Mouse (Mus musculus): ENCODE results near the gene Ptprg.

Ptprg gene

DNA sequence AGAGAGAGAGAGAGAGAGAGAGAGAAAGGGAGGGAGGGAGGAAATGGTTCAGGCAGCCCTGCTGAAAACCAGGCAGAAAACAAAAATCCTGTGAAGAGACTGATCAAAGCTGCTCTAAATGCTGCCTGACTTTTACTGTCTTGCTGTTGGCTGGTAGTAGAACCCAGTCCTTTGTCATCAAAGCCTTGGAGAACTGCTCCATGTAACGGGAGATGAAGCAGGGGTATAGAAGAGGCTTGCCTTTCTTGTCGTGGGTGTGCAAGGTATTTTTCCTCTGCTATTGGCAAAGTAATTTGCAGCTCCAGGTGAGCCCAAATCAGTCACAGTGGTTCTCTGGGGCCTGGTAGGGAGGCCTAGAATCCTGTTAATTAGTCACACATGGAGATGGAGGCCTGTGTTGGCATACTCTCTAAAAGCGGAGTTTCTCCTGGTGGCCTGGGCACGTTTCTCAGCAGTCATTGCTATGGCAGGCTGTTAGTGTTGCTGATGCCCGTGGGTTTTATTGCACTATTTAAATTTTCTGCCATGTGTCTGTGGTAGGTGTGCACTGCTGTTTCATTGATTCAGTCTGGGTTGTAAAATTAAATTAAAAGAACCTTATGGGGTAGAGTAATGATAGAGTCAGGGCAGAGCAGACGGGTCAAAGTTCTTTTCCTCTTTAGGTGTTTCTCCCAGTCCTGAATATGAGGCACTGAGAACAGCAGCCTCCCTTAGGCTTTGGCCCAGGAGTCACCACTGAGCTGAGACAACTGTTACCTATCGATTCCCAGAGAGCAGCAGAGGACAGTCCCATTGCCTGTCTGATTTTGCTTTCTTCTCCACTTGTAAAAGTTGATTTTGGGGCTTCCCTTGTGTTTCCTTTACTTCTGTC, 269.7 kb downstream of the Ptprg start:
- peak; percentile 72 for DNase-seq (ENCODE audit: low read depth, low spot score)

DNA sequence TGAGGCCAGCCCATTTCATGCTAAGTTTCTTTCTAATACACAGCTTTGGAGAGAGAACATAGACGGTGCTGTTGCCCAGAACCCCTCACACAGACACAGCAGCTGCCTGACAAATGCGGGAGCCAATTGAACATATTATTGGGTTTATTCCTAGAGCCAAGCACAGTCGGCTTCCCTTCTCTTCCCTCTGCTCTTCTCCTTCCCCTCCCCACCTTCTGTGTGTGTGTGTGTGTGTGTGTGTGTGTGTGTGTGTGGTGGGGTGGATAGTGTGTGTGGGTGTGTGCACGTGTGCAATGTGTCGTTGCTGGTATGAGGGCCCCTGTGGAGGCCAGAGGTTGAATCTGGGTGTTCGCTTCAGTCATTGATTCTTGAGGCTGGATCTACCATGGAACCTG, 270.4 kb downstream of the Ptprg start:
- no peak for DNase-seq (ENCODE audit: low read depth, low spot score)

DNA sequence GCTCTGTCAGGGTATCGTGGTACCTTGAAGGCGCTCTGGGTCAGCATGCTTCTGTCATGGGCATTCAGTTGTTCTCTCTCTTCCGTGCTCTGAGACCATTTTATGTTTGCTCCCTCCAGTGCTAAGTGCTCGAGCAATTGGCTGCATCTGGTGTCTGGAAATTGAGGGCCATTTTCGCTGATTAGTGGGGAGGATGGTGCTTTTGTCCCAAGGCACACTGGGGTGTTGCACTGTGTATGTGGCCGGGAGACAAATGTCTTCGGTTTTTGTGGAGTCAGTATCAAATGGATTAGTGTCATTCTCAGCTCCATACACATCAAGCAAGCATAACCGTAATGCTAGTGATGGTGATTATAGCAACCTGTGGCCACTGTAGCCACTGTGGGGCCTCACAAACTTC, 271.6 kb downstream of the Ptprg start:
- DNase-seq (ENCODE audit: low read depth, low spot score) = no peak

DNA sequence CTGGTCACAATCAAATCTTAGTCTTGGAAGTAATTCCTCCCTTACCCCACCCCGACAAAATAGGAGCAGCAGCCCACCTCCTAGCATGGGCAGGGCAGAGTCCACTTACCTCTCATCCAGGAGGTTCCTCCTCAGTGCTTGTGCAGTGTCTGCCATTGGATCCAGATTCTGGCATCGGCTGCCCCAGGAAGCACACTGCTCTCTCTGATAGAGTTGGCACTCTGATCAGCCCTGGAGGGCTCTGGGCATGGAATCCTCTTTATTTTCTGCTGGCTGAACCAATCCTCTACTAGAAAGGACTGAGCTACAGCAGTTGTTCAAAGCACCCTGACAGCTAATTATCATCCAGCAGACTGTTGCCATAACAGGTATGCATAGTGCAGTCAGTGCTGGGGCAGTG, 272.2 kb downstream of the Ptprg start:
- DNase-seq (ENCODE audit: low read depth, low spot score) = no peak

DNA sequence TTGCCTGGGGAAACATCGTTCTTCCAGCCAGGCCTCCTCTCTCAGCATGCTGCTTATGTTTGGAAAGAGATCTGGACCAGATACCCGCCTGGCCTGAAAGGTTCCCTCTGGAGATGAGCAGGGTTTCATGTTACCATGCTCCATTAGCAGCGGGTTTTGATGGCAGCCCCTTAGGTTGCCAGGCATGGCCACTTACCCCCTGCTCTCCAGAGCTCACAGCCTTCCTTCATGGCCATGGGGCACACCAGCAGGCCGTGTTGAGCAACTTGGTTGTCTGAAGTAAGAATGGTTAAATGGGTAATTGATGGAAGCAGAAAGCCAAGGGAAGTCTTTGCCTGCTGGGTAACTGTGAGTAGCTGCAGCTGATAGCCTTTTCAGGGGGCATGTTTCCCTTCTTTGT, 274.8 kb downstream of the Ptprg start:
- no peak for DNase-seq (ENCODE audit: low read depth, low spot score)

DNA sequence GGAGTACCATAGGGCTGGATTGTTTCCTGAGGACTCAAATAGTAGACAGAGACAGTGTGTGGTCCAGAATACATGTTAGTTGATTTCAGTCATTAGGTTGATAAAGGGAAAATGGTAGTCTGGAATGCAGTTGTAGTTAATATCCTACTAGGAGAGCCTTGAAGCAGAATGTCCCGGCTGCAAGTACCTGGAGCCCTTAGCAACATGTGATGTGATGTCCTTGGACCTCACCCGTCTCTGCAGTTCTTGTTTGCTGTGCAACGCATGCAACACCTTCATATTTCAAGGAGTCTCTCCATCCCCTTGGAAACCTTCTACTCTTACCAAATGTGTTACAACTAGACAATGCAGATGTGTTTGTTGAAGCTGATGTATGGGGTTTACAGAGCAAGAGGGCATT, 280.3 kb downstream of the Ptprg start:
- DNase-seq (ENCODE audit: low read depth, low spot score) = no peak

DNA sequence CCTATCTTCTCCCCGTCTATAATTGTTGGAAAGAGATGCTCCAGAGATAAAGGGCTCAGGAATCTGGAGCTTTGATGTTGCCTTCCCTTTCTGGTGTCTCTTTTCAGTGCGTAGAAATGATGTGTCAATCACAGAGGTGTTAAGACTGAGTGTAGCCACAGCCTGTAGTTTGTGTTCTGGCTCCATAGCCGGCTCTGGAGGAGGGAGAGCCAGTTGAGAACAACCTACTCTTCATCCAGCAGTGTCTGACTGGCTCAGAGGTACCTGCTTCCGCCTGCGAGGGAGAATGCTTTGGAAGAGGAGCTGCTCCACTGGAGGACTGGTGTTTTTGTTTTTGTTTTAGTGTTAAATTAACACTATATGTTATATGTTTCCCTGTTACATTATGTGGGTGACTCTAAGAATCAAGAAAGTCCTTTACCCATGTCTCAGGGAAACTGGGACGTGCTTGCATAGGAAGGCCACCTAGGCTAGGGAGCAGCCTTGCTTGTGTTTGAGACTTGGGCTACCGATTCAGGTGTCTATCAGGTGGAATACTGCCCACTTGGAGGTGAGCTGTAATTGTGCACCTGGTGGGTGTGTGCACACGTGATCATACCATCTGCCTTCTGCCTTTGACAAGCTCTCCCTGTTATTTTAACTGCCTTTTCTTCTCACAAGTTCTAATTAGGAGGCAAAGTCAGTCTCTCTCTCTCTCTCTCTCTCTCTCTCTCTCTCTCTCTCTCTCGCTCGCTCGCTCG, 282.5 kb downstream of the Ptprg start:
- DNase-seq (ENCODE audit: low read depth, low spot score) = no peak

DNA sequence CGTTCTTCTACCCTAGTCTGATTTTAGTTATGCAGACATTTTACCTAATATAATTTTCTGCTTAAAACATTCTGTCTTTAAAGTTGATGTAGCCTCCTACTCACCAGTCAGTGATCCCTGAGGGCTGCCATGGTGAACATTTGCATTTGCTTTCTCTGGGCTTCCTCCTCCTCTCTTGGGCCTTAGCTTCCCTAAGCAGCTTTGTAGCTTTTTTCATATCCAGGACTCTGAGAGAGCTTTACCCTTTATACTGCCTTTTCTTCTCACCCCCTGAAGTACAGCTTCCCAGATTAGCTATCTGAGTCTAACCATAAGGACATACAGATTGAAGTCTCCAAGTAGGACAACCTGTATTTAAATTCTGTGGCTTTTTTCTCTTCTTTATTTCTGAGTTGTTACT, 284.4 kb downstream of the Ptprg start:
- no peak for DNase-seq (ENCODE audit: low read depth, low spot score)

DNA sequence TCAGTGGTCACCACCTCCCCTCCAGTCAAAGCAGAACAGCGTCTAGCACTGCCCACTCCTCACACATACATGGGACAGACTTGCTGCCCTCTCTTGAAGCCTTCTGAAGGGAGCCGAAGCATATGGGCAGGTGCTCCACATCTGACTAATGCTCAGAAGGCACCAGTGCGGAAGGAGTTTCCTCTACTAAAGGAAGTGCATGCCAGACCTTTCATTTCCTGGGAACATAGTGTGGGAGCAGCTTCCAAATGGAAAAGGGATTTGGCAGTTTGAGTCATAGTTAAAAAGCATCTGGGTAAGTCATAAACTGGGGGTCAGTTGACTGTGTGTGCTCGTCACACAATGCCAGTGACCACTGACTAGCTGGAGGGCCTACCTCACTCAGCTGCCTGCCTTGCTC, 288.3 kb downstream of the Ptprg start:
- no peak for DNase-seq (ENCODE audit: low read depth, low spot score)

DNA sequence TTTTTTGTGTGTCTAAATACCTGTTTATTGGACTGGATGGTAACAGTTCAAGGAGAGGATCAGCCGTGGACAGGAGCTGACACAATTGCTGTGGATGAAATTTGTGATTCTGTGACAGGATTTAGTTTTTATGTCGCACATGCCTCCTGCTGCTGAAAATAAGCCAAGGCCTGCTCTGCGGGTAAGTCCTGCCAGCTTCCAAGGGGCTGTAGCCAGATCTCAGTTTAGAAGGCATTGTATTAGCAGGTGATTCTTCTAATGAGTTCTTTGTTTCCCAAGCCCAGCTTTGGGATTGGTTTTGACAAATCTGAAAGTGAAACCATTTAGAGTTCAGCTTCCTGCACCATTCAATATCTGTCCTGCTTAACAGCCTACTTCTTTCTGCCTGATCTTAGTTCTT, 299.6 kb downstream of the Ptprg start:
- no peak for DNase-seq (ENCODE audit: low read depth, low spot score)

DNA sequence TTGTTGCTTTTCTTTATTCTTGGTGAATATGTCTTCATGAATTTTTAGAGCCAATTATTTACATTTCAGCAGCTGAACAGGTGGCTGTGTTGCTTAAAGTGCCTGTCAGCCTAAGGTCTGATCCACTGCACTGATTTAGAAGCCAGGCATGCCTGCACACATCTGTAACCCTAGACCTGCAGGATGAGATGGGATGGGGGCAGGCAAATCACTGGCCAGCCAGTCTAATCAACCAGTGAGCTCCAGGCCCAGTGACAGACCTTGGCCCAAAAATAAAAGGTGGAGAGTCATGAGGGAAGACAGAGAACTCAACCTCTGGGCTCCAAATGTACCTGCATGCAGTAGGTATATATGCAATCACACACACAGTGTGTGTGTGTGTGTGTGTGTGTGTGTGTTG, 302.2 kb downstream of the Ptprg start:
- no peak for DNase-seq (ENCODE audit: low read depth, low spot score)

DNA sequence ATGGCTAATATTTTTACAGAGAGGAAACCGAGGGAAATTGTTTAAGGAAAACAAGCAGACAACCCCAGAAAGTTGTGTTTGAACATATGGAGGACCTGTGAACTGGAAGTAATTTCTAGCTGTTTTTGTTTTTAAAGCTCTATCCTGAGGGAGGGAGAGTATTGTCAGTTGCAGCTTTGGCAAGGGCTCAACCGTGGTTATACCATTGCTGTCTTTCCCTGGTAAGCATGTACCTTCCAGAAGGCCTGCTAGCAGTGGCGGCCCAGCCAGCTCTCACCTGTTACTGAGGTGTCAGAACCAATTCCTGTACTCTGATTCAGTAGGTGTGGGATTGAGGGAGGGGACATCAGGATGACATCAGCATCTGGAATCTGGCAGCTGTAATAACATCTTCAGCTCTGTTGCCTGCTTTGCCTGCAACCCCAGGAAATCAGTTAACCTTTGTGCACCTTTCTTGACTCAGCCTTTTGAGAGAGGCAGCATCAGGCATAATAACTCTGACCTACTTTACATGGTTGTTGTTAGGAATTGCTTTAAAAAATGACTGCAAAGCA, 304.7 kb downstream of the Ptprg start:
- peak; percentile 43 for DNase-seq (ENCODE audit: low read depth, low spot score)

DNA sequence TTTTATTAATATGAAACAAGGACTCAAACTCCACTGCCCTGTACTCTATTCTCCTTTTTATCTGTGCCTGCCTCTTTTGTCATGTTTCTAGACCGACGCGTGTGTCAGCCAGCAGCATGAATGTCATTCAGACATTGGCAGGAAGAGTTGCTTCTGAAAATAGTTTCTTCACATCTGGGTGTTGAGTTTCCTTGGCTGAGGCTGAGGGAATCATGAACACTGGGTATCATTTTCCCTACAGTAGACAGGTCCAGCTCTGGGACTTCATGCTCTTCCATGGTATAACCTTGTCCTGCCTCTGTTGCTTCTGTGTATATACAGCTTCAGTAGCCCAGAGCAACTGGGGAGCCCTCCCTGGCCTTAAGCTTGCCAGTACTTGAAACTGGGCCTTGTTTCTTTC, 310.0 kb downstream of the Ptprg start:
- no peak for DNase-seq (ENCODE audit: low read depth, low spot score)

DNA sequence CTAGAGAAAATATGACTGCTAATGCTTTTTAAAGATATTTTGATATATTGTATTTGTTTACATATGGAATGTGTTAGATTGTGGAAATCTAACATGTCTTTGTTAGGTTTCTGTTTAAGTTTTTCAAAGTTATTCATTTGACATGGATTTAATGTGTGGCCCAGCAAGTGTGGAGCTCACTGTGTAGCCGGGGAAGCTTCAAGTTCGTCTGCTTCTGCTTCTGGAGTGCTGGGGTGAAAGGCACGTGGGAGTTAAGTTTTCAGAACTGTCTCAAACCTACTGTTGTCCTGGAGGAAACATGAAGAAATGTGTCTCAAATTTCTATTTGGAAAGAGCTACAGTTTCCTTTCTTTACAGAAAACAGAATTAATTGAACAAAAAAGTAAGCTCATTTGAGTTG, 311.5 kb downstream of the Ptprg start:
- no peak for DNase-seq (ENCODE audit: low read depth, low spot score)

DNA sequence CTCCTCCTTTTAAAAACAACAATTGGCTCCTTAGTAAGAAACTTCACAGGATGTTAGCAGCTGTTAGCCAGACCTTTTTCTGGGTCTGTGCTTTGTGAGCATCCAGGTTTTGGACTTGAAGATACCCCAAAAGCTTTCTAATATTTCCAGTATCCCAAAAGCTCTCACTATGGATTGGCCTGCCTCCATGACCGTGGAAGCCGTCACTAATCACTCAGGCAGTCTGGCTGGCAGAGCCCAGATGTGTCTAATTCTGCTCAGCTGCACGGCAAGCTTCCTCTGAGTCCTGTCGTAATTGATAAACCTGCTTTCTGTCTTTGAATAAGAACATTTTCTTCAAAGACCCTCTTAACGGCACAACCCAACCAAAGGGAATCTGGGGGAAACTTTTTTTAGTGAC, 312.0 kb downstream of the Ptprg start:
- DNase-seq (ENCODE audit: low read depth, low spot score) = peak; percentile 36

DNA sequence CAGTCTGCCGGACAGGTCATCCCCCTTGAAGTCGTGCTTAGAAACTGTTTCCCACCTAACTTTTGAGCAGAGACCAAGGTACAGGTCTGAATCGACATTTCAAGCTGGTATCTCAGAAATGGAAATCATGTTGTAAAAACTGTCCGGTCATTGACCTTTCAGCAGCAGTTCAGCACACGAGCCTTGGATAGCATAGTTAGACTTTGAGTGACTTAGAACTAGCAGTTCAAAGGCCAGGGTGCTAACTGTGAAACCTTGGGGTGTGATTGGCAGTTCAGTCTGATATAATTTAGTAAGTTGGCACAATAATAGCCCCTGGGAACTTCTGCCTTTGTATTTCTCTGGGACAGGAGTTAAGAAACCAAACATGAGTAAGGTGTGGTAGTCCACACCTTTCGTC, 312.5 kb downstream of the Ptprg start:
- DNase-seq (ENCODE audit: low read depth, low spot score) = no peak

DNA sequence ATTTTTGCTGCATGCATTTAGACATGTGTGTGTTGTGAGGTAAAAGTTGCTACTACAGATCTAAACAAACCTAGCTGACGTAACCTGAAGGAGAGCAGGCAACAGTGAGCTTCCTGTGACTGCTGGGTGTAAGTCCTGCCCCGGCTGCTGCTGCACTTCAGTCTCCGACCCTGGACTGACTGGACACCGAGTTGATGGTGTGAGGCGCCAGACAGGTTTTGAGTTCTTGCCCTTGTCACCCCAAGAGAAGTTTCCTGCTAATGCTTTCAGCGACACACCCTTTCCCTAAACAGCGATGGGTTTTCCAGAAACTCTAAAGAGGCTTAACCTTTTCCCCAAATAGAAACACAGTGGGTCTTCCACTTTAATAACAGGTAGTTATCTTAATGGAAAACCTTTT, 313.1 kb downstream of the Ptprg start:
- DNase-seq (ENCODE audit: low read depth, low spot score) = no peak

DNA sequence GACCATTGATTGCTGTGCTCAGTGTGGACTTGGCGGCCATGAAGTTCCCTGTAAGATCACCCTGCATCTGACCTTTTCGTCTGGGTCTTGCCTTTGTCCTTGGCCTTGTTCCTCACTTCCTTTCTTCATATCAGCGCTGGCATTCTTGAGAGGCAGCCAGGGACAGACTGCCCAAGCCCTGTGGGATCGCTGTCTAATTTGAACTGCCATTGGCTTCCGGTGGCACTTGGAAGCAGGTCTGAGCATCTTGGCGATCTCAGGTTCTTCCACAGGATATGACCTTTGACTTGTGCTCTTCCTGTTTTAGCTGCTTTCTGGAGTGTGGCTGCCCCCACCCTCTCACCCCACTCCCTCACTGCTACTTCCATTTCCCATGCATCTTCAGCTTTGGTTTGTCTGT, 315.3 kb downstream of the Ptprg start:
- DNase-seq (ENCODE audit: low read depth, low spot score) = no peak

DNA sequence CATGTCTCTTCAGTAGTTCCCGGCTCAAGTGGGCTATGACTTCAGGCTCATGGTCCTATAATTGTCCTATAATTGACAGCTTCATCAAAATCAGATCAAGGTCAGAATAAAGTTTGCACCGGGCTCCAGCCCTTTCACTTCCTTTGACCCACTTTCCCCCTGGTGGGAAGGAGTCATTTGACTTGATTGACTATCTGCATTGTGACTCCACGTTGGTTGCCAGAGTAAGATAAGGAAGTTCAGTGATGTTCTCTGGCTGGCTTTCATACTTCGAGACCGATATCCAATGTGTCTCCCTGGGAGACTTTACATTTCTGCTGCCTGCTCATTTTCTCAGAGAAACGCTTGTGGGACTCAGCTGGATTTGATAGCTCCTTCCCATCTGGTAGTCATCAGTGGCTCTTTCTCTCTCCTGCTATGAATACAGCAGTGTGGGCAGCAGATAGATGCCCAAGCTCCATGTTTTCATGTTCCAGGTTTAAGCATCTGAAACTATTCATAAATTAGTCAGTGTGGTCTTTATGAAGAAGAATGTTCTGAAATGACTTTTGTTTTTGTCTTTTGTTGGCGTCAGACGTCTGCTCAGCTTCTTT, 318.5 kb downstream of the Ptprg start:
- DNase-seq (ENCODE audit: low read depth, low spot score) = peak; percentile 57

DNA sequence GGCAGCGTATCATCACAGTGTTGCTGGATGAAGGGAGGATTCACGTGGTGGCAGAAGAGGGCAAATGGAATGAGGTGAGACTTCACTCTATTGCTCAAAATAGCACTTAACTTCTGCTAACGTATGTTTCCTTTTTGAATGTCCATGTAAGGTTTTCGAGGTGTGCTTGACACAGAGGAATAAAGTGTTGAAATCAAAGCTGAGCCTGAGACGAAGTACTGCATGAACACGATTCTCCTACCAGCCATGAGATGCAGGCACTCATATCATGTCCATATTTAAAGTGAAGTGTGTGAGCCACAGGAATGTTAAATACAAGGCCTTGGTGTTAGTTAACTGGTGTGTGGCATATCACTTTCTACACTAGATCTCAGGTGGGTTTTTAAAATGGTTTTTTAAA, 320.9 kb downstream of the Ptprg start:
- no peak for DNase-seq (ENCODE audit: low read depth, low spot score)

DNA sequence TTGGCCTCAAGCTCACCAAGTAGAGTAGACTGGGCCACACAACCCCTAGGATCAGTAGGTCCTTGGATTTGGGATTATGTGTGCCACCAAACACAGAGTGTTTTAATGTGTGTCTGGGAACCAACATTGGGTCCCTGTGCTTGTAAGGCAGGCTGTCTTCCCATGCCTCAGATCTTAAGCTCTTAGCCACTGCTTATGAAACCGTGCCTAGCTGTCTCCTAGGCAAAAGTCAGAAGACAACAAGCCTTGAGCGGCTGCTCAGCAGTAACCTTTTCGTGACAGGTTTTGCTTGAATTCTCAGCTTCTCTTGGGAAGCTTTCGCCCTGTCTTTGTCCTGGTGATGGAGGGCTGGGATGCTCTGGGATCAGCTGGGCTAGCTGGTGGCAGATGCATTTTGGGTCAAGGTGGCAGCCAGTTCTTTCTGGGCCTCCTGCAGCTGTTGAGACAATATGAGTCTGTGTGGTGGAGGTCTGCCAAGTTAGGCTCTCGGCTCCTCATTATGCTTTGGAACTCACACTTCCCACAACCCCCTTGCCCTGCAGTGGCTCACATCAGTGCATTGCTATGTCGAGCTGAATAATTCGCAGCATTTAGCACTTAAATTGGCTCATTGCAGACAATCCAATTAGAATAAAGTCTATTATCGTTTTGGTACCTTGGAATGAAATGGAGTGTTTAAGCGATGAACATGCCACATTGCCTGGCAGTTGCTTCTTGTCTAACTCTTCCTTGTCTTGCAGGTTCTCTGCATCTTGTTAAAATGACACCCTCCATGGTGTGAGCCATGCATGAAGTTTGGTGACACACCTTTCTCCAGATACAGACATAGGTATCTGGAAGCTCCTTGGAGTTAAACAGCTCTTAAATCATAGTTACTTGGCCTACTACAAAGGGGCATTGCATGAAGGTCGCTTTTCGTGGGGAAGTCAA, 321.9 kb downstream of the Ptprg start:
- DNase-seq (ENCODE audit: low read depth, low spot score) = no peak
